Mouse (Mus musculus) lung, embryonic 16.5 days (tissue): ENCODE data around the gene Naxd. TPM values are rescaled to one million over a fixed set of nuclear protein-coding genes. Genes with fewer than 3 reads are reported as not detected.

ENCODE experiments used
- polyA plus RNA-seq: library from polyadenylated mRNA; unstranded; fragments of >200 nt; fragmentation: Nextera tagmentation; extraction: Ambion mirVana; gene quantifications from 2 replicates; pipeline ENCODE4 v1.2.1, GENCODE M21; 2015

Naxd gene
- polyA plus RNA-seq, 1 experiment from 2014 or later = 164 TPM

Other genes with a start within 250 kb of the Naxd start
- gene Col4a2, start 184.7 kb upstream of the Naxd start, polyA plus RNA-seq = 113 and 117 TPM in 2 replicates
- gene Col4a1, start 184.7 kb upstream of the Naxd start, polyA plus RNA-seq = 368 and 370 TPM in 2 replicates
- gene Rab20, start 18.8 kb upstream of the Naxd start, polyA plus RNA-seq = 13.2 and 14.4 TPM in 2 replicates
- 24.5 and 27.2 TPM in 2 replicates for gene Cars2, start 53.3 kb downstream of the Naxd start, polyA plus RNA-seq
- 36.3 and 36.8 TPM in 2 replicates for gene Ing1, start 58.1 kb downstream of the Naxd start, polyA plus RNA-seq
- 76.2 and 79.3 TPM in 2 replicates for gene Ankrd10, start 138.3 kb downstream of the Naxd start, polyA plus RNA-seq
- gene 1700016D06Rik, start 203.6 kb downstream of the Naxd start, polyA plus RNA-seq = not detected in 2 replicates
- 39.6 and 40.1 TPM in 2 replicates for gene Arhgef7, start 230.2 kb downstream of the Naxd start, polyA plus RNA-seq